Mouse (Mus musculus): ENCODE measurements at regions not wholly inside any gene's neighbourhood (a gene's known extent, or its start where the extent isn't known, plus 50 kb on each side); places are given as distances from the start of the nearest gene placed in this dataset.
A peak's percentile ranks its signal among the peaks of the same experiment; 100 is the strongest.
"Not testable (repeated sequence)": the region's sequence is repeated elsewhere in the genome, so short reads cannot be mapped to it uniquely, and the experiment has no call there.

DNA sequence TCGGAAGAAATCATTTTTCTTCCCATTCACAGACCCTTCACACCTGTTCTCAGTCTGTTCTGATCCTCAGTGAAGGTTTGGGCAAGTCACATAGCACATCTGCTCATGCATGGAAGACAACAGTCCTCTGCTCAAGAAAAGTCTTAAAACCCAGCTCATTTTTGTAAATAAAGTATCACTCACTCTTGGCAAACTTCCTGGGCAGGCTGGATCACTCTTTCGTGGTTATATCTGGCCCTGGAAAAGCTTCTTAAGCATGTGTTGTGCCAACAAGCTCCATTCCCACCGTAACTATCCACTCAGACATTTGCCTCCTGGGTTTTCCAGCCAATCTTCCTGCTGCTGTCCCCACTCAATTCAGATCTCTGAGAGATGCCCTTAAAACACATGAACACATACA is 103.2 kb upstream of the Cep85l start:
- Histone ChIP-seq H3K4me3 (no peak overlapping the region), H3K27ac (no peak overlapping the region)
- no peak for TF ChIP-seq CTCF (IDR thresholded peaks at IDR 0.05)
- no peak for DNase-seq
- intact Hi-C loops (cut with DNase I), result no loop called here

DNA sequence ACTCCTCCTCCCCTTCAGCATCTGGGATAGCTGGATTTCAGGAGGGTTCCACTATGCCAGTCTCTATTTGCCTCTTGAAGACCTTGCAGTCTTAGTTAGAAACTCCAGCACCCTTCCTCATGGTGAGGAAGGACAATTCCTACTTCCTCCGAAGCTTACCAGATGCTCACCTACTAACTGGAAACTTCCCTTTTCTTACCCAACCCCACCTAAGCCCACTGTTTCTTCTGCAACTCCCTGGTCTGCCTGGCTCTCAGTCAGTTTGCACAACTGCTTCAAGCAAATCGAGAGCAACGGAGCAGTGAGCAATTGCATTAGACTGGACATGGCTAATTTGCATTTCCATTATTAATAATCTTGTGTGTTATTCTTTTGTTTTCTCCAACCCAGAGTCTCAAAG is 90.5 kb upstream of the Cep85l start:
- DNase-seq, result no peak
- intact Hi-C loops (cut with DNase I), result no loop called here
- Histone ChIP-seq H3K27ac (peak overlapping the region; percentile 24; the same call in 1 of the 2 replicates), H3K4me3 (no peak overlapping the region)
- no peak for TF ChIP-seq CTCF (IDR thresholded peaks at IDR 0.05)

DNA sequence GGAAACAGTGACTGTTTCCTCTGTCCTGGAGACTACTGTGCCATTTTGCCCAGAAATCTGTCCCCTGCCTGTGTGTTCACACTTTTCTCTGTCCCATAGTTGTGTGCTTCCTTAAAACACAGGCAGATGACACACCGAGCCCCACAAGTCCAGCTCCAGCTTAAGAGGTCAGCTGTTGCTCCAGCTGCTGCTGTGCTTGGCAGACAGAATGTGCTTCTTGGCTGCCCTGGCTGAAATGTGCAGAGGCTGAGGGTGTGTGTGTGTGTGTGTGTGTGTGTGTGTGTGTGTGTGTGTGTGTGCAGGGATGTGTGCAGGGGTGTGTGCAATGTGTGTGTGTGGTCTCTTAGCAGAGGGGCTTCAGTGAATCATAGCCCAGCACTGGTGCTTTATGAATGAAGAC is 89.9 kb upstream of the Cep85l start:
- Histone ChIP-seq H3K4me3 (no peak overlapping the region), H3K27ac (peak overlapping the region; percentile 87)
- intact Hi-C loops (cut with DNase I), result no loop called here
- DNase-seq, result peak; percentile 78
- TF ChIP-seq CTCF (IDR thresholded peaks at IDR 0.05), result no peak

DNA sequence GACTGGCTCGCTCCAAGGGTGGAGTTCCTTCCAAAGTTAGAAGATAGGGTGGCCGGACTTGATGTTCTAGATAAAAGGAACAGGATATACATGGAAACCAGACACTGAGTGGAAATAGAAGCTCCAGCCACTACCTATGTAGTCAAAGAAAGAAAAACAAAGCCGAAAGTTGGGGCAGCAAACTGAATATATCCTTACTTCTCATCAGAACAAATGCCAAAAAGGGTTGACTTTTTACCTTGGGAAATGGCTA is 88.5 kb upstream of the Cep85l start:
- Histone ChIP-seq H3K27ac (peak overlapping the region; percentile 87), H3K4me3 (no peak overlapping the region)
- no peak for TF ChIP-seq CTCF (IDR thresholded peaks at IDR 0.05)
- no peak for DNase-seq
- intact Hi-C loops (cut with DNase I), result no loop called here

DNA sequence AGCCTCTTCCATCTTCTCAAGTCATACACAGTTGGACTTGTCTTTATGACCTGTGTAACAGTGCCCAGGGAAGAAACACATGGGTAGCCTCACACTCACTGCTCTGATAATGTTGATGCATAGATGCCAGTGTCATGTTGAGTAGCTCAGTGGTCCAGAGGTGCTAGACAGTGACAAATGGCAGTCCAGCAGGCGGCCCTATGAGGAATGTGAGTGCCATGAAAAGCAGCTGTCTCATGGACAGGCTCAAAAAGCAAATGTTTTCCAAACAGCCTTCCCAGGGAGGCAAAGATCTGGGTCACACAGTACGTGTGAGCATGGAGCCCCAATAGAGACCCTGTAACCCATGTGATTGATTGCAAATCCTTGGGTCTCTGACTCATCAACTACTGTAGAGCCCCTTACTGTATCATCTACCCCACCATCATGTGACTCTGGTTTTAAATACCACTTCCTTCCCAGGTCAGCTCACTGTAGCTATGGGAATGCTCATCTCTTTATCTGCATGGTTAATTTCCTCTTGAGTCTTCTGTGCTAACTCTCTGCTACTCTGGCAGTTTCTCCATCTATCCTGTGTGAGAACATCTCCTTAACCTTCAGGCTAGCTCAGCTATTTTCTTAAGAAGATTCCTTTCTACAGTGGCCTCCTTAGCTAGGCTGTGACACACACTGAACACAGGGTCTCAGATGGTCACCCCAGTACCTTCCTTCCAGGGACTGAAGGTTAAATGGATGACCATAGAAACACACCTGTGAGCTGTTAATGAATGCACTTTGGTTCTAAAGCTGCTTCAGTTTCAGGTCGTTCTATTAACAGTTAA is 87.9 kb upstream of the Cep85l start:
- no peak for DNase-seq
- peak overlapping the region; percentile 87 for H3K27ac ChIP-seq
- intact Hi-C loops (cut with DNase I), result no loop called here
- no peak for TF ChIP-seq CTCF (IDR thresholded peaks at IDR 0.05)
- H3K4me3 ChIP-seq, result no peak overlapping the region

DNA sequence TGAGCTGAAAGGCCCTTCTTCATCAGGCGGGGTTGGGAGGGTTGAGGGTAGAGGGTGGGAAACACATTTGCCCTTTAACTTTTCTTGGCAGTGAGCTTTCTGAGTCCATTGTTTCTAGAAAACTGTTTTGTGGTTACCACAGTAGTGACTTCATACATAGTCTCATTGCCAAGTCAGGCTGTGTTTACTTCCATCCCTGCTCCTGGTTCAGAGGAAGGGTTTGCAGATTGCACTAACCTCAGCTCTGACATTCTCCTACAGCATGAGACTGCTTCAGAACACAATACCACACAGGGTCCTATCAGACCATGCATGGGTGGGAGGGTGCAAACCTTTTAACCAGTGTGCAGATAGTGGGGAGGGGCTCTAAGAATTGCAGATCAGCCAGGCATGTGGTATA is 87.1 kb upstream of the Cep85l start:
- H3K27ac ChIP-seq, result peak overlapping the region; percentile 87
- intact Hi-C loops (cut with DNase I), result no loop called here
- TF ChIP-seq CTCF (IDR thresholded peaks at IDR 0.05), result no peak

DNA sequence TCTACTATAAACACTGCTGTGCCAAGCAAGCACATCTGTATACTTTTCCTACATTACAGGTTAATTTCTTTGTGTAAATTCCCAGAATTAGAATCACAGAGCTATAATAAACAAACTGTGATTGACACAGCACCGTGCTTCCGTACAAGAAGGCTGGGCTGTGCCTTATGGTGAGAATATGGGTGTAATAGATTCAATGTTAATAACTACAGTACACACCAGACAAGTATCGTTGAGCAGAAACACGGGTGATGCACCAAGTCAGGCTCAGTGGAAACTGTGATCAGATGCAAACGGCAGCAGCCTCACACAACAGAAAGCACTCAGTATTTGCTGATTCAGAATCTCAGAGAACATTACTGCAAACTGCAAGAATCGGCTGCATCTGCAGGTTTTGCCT is 86.5 kb upstream of the Cep85l start:
- peak overlapping the region; percentile 87 for H3K27ac ChIP-seq
- DNase-seq, result no peak
- no peak for TF ChIP-seq CTCF (IDR thresholded peaks at IDR 0.05)
- intact Hi-C loops (cut with DNase I), result no loop called here
- H3K4me3 ChIP-seq, result no peak overlapping the region

More for the DNA sequence above, 87.1 kb upstream of the Cep85l start:
- DNase-seq, result peak; percentile 26
- H3K4me3 ChIP-seq, result no peak overlapping the region

DNA sequence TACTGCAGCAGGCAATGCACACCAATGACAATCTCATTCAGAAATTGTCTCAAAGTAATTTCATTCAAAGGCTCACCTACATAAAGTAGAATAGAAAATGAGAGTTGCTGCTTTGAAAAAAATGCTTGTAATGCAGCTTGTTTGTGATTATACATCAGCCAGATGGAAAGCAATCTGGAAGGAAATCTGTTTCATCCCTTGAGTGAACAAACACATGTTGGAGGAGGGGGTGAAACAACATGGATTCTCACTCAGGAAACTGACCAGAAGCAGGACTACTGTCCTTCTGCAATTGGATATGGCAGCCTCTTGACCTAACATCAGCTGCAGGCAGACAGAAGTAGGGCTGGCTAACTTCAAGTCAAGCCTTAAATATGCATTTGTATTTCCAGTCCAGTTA is 84.8 kb upstream of the Cep85l start:
- peak overlapping the region; percentile 87 for H3K27ac ChIP-seq
- no peak for TF ChIP-seq CTCF (IDR thresholded peaks at IDR 0.05)
- H3K4me3 ChIP-seq, result no peak overlapping the region
- intact Hi-C loops (cut with DNase I), result loop anchor here (5.0 kb wide), 1 partner anchor 67 kb away; no protein-coding TSS in a partner anchor
- no peak for DNase-seq

DNA sequence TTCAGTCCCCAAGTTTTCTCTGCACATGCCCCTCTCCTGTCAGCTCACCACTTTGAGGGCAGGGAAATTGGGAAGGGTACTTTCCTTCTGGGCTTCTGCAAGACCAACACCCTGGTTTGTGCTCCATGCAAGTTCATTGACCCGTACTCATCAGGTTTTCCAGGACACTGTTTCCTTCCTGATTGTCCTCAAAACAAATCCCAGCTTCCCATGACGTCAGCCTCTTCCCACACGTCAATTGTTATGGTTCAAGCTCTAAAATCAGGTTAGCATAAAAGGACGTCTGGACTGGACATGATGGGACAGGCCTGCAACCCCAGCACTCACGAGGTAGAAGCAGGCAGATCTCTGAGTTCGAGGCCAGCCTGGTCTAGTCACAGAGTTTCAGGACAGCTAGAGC is 84.3 kb upstream of the Cep85l start:
- TF ChIP-seq CTCF (IDR thresholded peaks at IDR 0.05), result no peak
- intact Hi-C loops (cut with DNase I), result loop anchor here (5.0 kb wide), 1 partner anchor 67 kb away; no protein-coding TSS in a partner anchor
- no peak overlapping the region for H3K4me3 ChIP-seq
- no peak for DNase-seq
- H3K27ac ChIP-seq, result peak overlapping the region; percentile 87

DNA sequence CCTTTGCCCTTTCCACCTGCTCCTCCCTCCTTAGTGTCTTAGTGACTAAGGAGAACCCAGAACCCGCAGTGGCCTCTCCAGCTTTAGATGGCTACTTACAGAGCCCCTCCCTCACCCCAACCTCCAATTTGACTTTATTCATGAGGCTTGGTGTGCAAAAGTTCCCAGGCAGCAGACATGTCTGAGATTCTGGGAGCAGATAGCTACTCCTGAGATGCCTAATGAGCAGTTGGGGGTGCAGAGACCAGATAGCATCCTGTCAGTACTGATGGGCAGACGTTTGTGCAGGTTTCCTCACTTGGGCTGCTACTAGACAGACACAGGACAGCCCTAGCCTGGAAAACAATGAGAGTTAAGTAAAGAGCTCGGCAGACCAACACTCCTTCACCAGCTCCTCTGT is 83.7 kb upstream of the Cep85l start:
- peak overlapping the region; percentile 87 for H3K27ac ChIP-seq
- H3K4me3 ChIP-seq, result peak overlapping the region; percentile 63
- DNase-seq, result no peak
- TF ChIP-seq CTCF (IDR thresholded peaks at IDR 0.05), result no peak
- intact Hi-C loops (cut with DNase I), result loop anchor here (2.0 to 5.0 kb wide), 2 partner anchors 29 to 66 kb away; no protein-coding TSS in a partner anchor

DNA sequence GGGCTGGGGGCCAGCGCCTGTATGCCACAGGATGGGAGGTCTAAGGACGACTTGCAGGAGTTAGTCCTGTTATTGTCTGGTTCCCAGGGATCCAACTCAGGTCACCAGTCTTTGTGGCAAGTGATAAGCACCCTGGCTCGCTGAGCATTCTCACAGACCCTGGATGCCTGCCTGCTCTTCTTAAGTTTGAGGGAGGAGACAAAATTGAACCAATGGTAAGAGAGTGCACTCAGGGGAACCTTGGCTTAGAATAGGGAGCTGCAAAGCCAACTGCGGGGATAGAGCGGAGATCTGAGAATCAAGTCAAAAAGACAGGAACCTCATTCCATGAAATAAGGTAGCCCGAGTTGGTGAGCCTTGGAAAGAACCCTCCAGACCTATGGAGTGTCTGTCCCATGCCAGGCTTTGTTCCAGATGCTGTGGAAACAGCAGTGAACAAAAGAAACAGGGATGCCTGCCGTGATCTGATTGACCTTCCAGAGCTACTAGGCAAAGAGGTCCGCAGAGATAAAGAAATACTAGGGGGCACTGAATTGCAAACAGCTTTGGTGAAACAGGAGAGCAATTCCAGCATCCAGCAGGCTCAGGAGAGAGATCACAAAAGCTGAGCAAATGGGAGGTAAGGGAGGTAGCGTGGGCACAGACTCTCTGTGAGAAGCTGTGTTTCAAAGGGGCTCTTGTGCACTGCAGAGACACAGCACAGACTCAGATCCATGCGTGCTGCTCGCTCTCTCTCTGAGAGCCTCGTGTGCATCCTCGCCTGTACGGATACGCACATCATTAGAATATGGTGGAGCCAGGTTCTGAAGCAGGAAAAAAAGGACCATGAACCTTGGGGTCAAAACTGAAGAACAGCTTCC is 82.9 kb upstream of the Cep85l start:
- intact Hi-C loops (cut with DNase I), result loop anchor here (2.0 to 5.0 kb wide), 2 partner anchors 28 to 65 kb away; no protein-coding TSS in a partner anchor
- peak overlapping the region; percentile 87 for H3K27ac ChIP-seq
- H3K4me3 ChIP-seq, result peak overlapping the region; percentile 63
- no peak for TF ChIP-seq CTCF (IDR thresholded peaks at IDR 0.05)
- peak; percentile 79 for DNase-seq

DNA sequence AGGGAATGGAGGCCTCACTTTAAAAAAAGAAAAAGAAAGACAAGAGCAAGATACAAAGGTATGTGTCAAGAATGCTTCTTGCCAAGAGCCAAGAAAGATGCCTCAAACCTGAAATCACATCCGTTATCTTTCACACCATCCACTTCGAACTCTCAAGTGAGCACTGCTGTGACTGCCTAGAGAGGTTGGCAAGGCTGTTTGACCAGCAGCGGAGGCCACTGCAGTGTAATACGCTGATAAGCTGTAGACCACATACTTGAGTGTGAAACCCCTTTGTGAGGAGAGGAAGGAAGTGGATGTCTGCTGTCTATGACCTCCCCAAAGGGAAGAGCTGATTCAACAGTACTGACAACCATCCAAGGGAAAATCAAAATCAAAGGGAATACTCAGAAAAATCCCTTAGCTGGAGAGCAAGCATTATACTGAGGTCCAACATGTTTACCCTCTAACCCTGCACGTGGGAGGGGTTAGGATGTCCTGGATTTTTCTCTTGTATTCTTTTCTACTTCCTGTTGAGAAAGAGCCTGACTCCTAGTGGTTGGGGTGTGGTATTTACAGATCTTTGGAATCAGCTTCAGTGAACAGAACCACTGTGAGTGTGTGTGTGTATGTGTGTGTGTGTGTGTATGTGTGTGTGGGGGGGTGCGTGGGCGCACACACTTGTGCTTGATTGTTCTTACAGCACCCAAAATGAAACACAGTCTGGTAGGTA is 81.5 kb upstream of the Cep85l start:
- Histone ChIP-seq H3K27ac (peak overlapping the region; percentile 87), H3K4me3 (no peak overlapping the region)
- TF ChIP-seq CTCF (IDR thresholded peaks at IDR 0.05), result peak; percentile 38; the same call in 1 of the 2 replicates
- DNase-seq, result no peak
- intact Hi-C loops (cut with DNase I), result loop anchor here (5.0 kb wide), 1 partner anchor 64 kb away; no protein-coding TSS in a partner anchor

DNA sequence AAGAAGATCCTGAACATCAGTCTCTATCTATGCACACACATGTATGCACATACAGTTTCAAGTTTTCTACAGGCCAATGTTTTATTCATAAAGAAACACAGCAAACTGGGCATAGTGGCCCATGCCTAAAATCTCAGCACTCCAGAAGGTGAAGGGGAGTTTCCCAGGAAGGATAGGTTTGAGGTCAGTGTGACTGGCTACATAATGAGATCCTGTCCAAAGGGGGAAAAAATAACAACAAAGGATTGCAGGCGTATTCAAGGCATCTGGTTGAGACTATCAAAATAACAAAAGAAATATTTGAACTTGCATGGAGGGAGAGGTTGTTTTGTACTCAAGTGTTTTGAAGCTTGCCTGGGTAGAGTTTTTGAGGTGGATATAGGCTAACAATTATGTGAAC is 80.0 kb upstream of the Cep85l start:
- not testable (repeated sequence) for H3K4me3 ChIP-seq, DNase-seq
- intact Hi-C loops (cut with DNase I), result loop anchor here (5.0 kb wide), 1 partner anchor 62 kb away; no protein-coding TSS in a partner anchor
- peak overlapping the region; percentile 87 for H3K27ac ChIP-seq

All from gastrocnemius, adult 2 months (tissue).